Mouse (Mus musculus) embryonic fibroblast, embryonic 13.5 days (primary cell): ENCODE results near the gene Brap. TPM values are rescaled to one million over a fixed set of nuclear protein-coding genes. Genes with fewer than 3 reads are reported as not detected.
"Not testable (repeated sequence)": the region's sequence is repeated elsewhere in the genome, so short reads cannot be mapped to it uniquely, and the experiment has no call there.

Source experiments
- H3K27ac ChIP-seq: 2 replicates; pipeline ENCODE4 v1.5.1; 2012; ENCODE audit warnings: low read length, control low read depth, inconsistent platforms; ENCODE audit not compliant: insufficient read depth
- H3K4me1 ChIP-seq: 2 replicates; pipeline ENCODE4 v1.6.1; 2011; ENCODE audit warnings: low read length; ENCODE audit not compliant: control insufficient read depth, insufficient read depth
- H3K4me3 ChIP-seq: 2 replicates; pipeline ENCODE4 v1.5.1; 2011; ENCODE audit warnings: mild to moderate bottlenecking, control low read depth, low read length; ENCODE audit not compliant: insufficient read depth
- CTCF ChIP-seq: IDR thresholded peaks from 2 replicates; pipeline ENCODE4 v1.5.1; 2011; ENCODE audit warnings: mild to moderate bottlenecking, control low read depth, low read length, moderate library complexity, borderline replicate concordance; ENCODE audit not compliant: insufficient read depth
- POLR2A ChIP-seq: IDR thresholded peaks from 2 replicates; pipeline ENCODE4 v1.6.1; 2011; ENCODE audit warnings: low read depth, mild to moderate bottlenecking, control low read depth, low read length, moderate library complexity
- polyA plus RNA-seq: library from polyadenylated mRNA; stranded (reverse); fragments of >200 nt; gene quantifications from 2 replicates; pipeline ENCODE4 v1.2.4, GENCODE M21; 2011; ENCODE audit warnings: low read depth; ENCODE audit not compliant: missing spikeins, insufficient read length

Gene Brap
- polyA plus RNA-seq, result 41.4 and 46.3 TPM in 2 replicates

- peak within 1 kb of the TSS; percentile 95 for H3K4me3 ChIP-seq
- TF ChIP-seq CTCF, result no peak
- TF ChIP-seq POLR2A, result peak; percentile 92
- no peak within 1 kb of the TSS for H3K27ac ChIP-seq
- no peaks in the 10 kb centered on the region; the same call in 1 of the 2 replicates for H3K4me1 ChIP-seq
Observed at GRCm38 (mm10) chr5:121660059-121660896, at the start of gene Brap, which contains the start of gene Acad10. Brap (plus strand) TSS chr5:121660563. Acad10 (minus strand) TSS chr5:121660514.

- no peak overlapping the region for H3K27ac ChIP-seq
- TF ChIP-seq CTCF (no peak), POLR2A (no peak)
- H3K4me1 ChIP-seq, result no peaks in the 10 kb centered on the region
- no peak overlapping the region for H3K4me3 ChIP-seq
Observed at GRCm38 (mm10) chr5:121612036-121612435, 48.3 kb upstream of the Brap start.

GRCm38 (mm10) chr5:121614921-121615320 lies 45.4 kb upstream of the Brap start:
- H3K27ac ChIP-seq, H3K4me1 ChIP-seq, H3K4me3 ChIP-seq: not testable (repeated sequence)

GRCm38 (mm10) chr5:121618592-121619513 lies 41.5 kb upstream of the Brap start, which contains the start of gene Acad12:
Acad12 (minus strand) TSS chr5:121618938.
- H3K4me1 ChIP-seq, result 0 out of 2 replicates have a peak, but pooled peaks cover 3% of the 10 kb centered on the region
- peak within 1 kb of the TSS; percentile 92 for H3K4me3 ChIP-seq
- H3K27ac ChIP-seq, result peak within 1 kb of the TSS; percentile 63
- TF ChIP-seq POLR2A, result peak; percentile 96
- no peak for TF ChIP-seq CTCF

GRCm38 (mm10) chr5:121621102-121621501 lies 39.3 kb upstream of the Brap start:
- 0 out of 2 replicates have a peak, but pooled peaks cover 6% of the 10 kb centered on the region for H3K4me1 ChIP-seq
- H3K27ac ChIP-seq, result no peak overlapping the region
- TF ChIP-seq CTCF, result no peak
- no peak for TF ChIP-seq POLR2A
- no peak overlapping the region for H3K4me3 ChIP-seq

GRCm38 (mm10) chr5:121623241-121623640 lies 37.1 kb upstream of the Brap start:
- Histone ChIP-seq H3K4me3 (no peak overlapping the region), H3K27ac (peak overlapping the region; percentile 53; the same call in 1 of the 2 replicates), H3K4me1 (0 out of 2 replicates have a peak, but pooled peaks cover 6% of the 10 kb centered on the region)
- no peak for TF ChIP-seq CTCF
- TF ChIP-seq POLR2A, result no peak

- Histone ChIP-seq H3K27ac (no peak overlapping the region), H3K4me3 (no peak overlapping the region), H3K4me1 (0 out of 2 replicates have a peak, but pooled peaks cover 6% of the 10 kb centered on the region)
- TF ChIP-seq POLR2A, result no peak
- TF ChIP-seq CTCF, result peak; percentile 63; the same call in 1 of the 2 replicates
Observed at GRCm38 (mm10) chr5:121627871-121628270, 32.5 kb upstream of the Brap start.

GRCm38 (mm10) chr5:121631106-121631647 lies 29.2 kb upstream of the Brap start:
- H3K27ac ChIP-seq, H3K4me1 ChIP-seq, H3K4me3 ChIP-seq: not testable (repeated sequence)

GRCm38 (mm10) chr5:121632804-121633203 lies 27.6 kb upstream of the Brap start:
- TF ChIP-seq CTCF, result no peak
- no peak for TF ChIP-seq POLR2A
- no peak overlapping the region for H3K27ac ChIP-seq

More at GRCm38 (mm10) chr5:121632804-121633203, 27.6 kb upstream of the Brap start:
- Histone ChIP-seq H3K4me1 (no peaks in the 10 kb centered on the region), H3K4me3 (no peak overlapping the region)
